Mouse (Mus musculus): ENCODE results near the gene 1700016H13Rik.

DNA sequence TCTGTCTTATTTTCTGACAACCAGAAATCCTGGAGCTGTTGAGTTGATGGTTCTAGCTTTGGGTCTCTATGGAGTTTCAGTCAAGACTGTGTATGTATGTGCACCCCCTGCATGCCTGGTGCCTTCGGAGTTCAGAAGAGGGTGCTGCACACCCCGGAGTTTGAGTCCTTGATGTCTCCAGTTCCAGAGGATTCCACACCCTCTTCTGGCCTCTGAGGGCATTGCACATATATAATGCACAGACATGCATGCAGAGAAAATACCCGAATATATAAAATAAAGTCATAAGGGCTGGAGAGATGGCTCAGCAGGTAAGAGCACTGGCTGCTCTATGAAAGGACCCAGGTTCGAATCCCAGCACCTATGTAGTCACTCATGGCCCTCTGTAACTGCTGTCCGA is 3.1 kb upstream of the 1700016H13Rik start:
- TF ChIP-seq CTCF (IDR thresholded peaks at IDR 0.05; ENCODE audit: insufficient read depth, low read depth, low read length), result no peak
- no peak for TF ChIP-seq POLR2A (IDR thresholded peaks at IDR 0.05; ENCODE audit: insufficient read depth, low read depth, low read length)
